Mouse (Mus musculus) gastrocnemius, adult 2 months (tissue): ENCODE measurements around the gene Camk2d. TPM values are rescaled to one million over a fixed set of nuclear protein-coding genes. Genes with fewer than 3 reads are reported as not detected.

Source experiments
- DNase-seq: peaks from one replicate; pipeline ENCODE4 v3.0.0; 2022
- H3K27ac ChIP-seq: fragments of 200-600 bp; 2 replicates; pipeline ENCODE4 v1.8.1; 2022; ENCODE audit warnings: mild to moderate bottlenecking
- H3K4me3 ChIP-seq: fragments of 200-600 bp; 2 replicates; pipeline ENCODE4 v1.8.1; 2022; ENCODE audit warnings: mild to moderate bottlenecking, moderate library complexity
- CTCF ChIP-seq: fragments of 200-600 bp; IDR thresholded peaks from 2 replicates; pipeline ENCODE4 v1.8.1; 2022; ENCODE audit warnings: antibody characterized with exemption, mild to moderate bottlenecking, moderate library complexity
- intact Hi-C: fragments of 180-260 bp; cut with DNase I; formaldehyde crosslinking; loops from one replicate; pipeline ENCODE4 v1.15.1; 2025
- total RNA-seq, 2 experiments: library from RNA; stranded (reverse); gene quantifications; 2 replicates each; pipeline ENCODE4 v1.2.3; 2021

The Camk2d gene
- total RNA-seq, 2 experiments from 2014 or later = 54.2 to 60.1 TPM

DNA sequence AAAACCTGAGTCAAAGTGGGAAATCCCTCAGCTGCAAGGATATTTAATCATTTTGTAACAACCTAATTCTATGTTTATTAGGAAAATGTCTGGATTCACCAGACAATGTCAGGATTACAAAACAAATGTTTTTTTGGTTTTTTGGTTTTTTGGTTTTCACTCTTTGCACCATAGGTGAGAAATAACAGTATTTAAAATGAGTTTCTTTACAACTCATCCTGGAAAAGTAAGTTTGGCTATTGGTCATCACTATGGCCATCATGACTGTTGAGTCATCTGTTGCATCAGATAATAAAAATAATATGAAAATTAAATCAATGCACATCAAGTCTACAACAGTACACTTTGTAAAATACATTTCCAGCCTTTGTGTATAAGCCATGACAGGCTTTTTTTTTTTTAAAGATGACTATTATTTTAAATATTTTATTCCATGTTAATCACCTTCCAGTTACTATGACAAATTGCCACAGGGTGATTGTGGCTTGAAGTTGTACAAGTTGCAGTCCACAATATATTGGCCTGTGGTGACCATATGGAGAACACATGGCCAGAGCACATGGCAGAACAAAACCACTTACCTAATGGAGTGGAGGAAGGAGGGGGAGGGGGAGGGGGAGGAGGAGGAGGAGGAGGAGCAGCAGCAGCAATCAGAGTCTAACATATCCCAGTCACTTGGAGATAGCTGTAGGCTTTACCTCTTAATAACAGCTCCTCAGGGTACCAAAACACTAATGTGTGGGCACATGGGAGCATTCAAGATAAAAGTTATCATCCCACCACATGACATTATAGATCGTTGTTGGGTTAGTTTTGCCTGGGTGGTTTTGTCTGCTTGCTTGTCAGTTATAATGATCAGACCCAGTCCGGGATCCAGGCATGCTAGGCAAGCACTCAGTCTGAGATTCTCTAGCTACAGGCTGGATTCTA, 197.2 kb downstream of the Camk2d start:
- Histone ChIP-seq H3K27ac (no peak overlapping the region), H3K4me3 (no peak overlapping the region)
- intact Hi-C loops = no loop called here
- DNase-seq = no peak
- no peak for TF ChIP-seq CTCF

DNA sequence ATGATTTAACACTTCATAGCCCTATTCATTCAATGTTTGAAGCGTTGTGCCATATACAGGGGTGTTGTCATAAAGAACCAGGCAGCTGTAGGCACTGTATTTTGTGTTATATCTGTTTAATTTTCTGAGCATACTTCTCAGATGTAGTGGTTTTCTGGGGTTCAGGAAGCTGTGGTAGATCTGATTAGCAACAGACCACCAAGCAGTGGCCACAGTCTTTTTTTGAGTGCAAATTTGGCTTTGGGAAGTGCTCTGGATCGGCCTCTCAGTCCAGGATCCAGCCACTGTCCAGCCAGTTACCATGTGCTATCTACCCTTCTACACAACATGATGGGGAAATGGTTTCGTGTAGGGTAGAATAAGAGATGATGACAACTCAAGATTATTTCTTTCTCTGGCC, 199.8 kb downstream of the Camk2d start:
- no peak for TF ChIP-seq CTCF
- H3K4me3 ChIP-seq = no peak overlapping the region
- DNase-seq = no peak
- intact Hi-C loops = no loop called here
- H3K27ac ChIP-seq = no peak overlapping the region

GRCm38 (mm10) chr3:126797025-126797424, 200.9 kb downstream of the Camk2d start:
- DNase-seq = no peak
- no peak overlapping the region; the same call in 1 of the 2 replicates for H3K27ac ChIP-seq
- no peak overlapping the region for H3K4me3 ChIP-seq
- intact Hi-C loops = no loop called here
- TF ChIP-seq CTCF = no peak

DNA sequence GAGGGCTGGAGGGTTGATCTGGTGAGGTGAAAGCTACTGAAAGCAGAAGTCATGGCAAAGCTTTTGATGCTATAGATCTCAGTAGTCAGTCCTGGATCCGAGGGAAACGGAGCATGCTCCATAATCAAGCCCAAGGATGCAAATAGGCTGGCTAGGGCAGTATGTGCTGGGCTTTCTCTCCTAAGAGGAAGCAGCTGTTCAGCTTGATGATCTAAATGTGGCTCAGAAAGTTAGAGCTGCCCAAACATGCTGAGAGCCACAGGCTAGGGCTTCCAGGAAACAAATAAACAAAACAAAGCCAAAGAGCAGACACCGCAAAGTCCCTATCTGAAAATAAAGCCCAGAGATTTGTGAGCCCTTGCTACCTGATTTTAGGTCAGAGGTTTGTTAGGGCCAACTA, 201.7 kb downstream of the Camk2d start:
- TF ChIP-seq CTCF = no peak
- intact Hi-C loops = no loop called here
- H3K4me3 ChIP-seq = no peak overlapping the region
- H3K27ac ChIP-seq = peak overlapping the region; percentile 21; the same call in 1 of the 2 replicates
- no peak for DNase-seq

DNA sequence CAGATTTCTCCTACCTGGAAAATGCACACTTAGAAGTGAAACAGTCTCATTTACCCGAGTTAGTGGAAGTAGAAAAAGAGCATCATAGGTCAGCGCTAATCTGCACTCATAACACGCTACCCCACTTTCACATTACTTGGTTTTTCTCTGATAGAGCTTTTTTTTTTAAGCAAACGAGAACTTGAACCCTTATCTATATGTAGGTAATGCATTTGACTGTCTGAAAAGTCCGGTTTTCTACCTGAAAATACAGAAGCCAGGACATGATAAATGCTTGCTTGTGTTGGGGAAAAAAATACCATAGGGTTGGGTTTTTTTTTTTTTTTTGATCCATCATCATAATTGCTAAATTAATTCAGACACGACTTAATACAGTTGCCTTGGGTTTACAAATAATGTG, 206.9 kb downstream of the Camk2d start:
- H3K27ac ChIP-seq = no peak overlapping the region
- intact Hi-C loops = no loop called here
- no peak for TF ChIP-seq CTCF
- no peak overlapping the region for H3K4me3 ChIP-seq
- DNase-seq = no peak

GRCm38 (mm10) chr3:126804968-126805367, 208.9 kb downstream of the Camk2d start:
- Histone ChIP-seq H3K4me3 (no peak overlapping the region), H3K27ac (no peak overlapping the region)
- intact Hi-C loops = no loop called here
- TF ChIP-seq CTCF = no peak
- DNase-seq = no peak

GRCm38 (mm10) chr3:126806145-126806544, 210.0 kb downstream of the Camk2d start:
- intact Hi-C loops = no loop called here

GRCm38 (mm10) chr3:126809915-126810314, 213.8 kb downstream of the Camk2d start:
- intact Hi-C loops = no loop called here
- Histone ChIP-seq H3K4me3 (no peak overlapping the region), H3K27ac (no peak overlapping the region)
- TF ChIP-seq CTCF = no peak
- no peak for DNase-seq

More at GRCm38 (mm10) chr3:126806145-126806544, 210.0 kb downstream of the Camk2d start:
- H3K27ac ChIP-seq = no peak overlapping the region
- DNase-seq = no peak
- TF ChIP-seq CTCF = no peak
- no peak overlapping the region for H3K4me3 ChIP-seq

- Histone ChIP-seq H3K27ac (no peak overlapping the region), H3K4me3 (no peak overlapping the region)
- intact Hi-C loops = no loop called here
- TF ChIP-seq CTCF = no peak
- no peak for DNase-seq
These were observed 214.4 kb downstream of the Camk2d start for GRCm38 (mm10) chr3:126810372-126811090.

- no peak for DNase-seq
- intact Hi-C loops = no loop called here
- H3K27ac ChIP-seq = no peak overlapping the region
- TF ChIP-seq CTCF = no peak
- H3K4me3 ChIP-seq = no peak overlapping the region
These were observed 215.5 kb downstream of the Camk2d start for GRCm38 (mm10) chr3:126811646-126812045.

- intact Hi-C loops = no loop called here
- no peak overlapping the region for H3K4me3 ChIP-seq
- no peak for DNase-seq
These were observed 226.3 kb downstream of the Camk2d start for GRCm38 (mm10) chr3:126822374-126822773.

DNA sequence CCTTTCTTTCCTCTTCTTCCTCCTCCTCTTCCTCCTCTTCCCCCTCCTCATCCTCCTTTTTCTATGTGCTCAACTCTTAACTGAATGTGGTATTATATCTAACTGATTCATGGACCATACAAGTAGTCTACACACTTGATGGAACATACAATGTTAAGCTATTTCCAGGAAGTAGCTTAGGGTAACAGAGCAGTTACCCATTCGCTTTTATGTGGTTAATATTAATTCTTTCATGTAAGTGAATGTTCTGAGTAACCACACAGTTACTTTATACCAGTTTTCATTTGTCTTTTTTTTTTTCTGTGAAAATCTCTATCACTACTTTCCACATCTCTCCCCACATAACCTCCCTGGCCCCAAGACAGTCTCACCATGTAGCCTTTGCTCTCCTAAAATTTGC, 228.8 kb downstream of the Camk2d start:
- H3K4me3 ChIP-seq = no peak overlapping the region
- no peak for TF ChIP-seq CTCF
- intact Hi-C loops = no loop called here
- H3K27ac ChIP-seq = no peak overlapping the region
- no peak for DNase-seq

More at GRCm38 (mm10) chr3:126822374-126822773, 226.3 kb downstream of the Camk2d start:
- TF ChIP-seq CTCF = no peak
- no peak overlapping the region for H3K27ac ChIP-seq

DNA sequence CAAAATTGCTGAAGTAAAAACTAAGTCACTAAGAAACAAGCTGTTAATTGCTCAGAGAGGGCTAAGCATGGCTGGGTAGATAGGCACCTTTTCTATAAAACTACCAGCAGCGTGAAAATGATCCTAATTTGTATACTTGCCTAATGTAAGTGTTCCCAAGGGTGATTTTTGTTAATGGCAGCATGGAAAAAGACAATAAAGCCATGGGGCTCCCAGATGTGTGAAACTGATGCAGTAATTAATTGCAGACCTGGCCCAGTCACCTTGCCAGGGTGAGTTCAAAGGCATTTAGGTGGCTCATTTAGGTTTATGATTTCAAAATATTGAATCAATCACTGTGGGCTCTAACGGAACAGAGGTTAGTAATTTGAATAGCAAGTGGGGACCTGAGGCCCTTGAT, 230.1 kb downstream of the Camk2d start:
- intact Hi-C loops = no loop called here
- no peak for TF ChIP-seq CTCF
- DNase-seq = no peak
- H3K27ac ChIP-seq = no peak overlapping the region
- H3K4me3 ChIP-seq = no peak overlapping the region
